Mouse (Mus musculus): ENCODE results near the gene Cldn12.

The Cldn12 gene

DNA sequence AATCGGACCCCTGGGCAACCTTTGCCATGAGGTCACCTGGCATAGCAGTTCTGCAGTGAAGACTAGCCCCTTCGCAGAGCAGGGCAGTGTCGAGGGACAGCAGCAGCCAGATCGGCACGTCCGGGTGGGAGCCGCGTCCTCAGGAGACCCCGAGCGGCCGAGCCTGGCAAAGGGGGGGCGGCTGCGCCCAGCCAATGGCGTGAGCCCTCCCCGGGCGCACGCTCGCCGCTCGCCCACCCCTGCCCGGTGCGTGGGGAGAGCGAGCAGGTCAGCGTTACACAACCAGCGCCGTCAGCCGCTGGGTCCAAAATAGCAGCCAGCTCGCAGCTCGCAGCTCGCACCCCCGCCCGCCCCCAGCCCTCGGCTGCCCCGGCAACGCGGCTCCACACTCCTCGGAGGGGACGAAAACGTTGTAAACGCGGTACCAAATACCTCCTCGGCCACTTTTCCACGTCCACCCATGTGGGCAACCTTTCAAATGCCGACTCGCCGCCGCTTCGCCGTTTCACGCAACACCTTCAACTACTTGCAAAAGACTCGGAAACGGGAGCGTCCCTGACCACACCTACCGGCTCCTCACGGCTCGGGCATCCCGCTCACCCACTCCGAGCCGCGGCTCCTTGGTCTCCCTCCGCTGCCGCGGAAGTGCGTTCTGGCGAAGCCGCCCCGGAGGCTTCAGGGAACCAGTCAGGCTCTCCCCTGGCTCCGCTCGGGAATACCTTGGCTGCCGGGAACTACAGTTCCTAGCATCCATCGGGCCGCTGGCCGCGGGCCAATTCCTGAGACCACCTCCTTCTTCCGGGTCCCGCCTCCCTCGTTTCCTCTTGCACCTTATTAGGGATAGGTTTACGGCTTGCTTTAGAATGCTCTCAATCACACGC, at the start of gene Cldn12:
Gene Cldn12 (minus strand): TSS at position 763 of the 881 bp plus-strand sequence.
- DNase-seq (ENCODE audit: low spot score): peak; percentile 42

DNA sequence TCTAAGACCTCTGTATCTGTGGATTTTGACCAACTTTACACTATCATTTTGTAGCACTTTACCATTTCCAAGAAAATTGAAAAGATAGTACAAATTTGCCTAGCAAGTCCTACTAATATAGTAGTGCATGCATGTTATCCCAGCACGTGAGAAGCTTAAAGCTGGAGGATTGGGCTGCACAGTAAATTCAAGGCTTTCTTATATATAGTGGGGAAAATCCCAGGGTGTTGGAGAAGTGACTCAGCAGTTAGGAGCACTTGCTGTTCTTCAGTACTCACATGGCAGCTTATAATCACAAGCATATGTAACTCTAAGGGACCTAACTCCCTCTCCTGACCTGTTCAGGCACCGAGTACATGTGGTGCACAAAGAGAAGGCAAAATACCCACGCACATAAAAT, 47.7 kb upstream of the Cldn12 start:
- DNase-seq (ENCODE audit: low spot score): no peak

DNA sequence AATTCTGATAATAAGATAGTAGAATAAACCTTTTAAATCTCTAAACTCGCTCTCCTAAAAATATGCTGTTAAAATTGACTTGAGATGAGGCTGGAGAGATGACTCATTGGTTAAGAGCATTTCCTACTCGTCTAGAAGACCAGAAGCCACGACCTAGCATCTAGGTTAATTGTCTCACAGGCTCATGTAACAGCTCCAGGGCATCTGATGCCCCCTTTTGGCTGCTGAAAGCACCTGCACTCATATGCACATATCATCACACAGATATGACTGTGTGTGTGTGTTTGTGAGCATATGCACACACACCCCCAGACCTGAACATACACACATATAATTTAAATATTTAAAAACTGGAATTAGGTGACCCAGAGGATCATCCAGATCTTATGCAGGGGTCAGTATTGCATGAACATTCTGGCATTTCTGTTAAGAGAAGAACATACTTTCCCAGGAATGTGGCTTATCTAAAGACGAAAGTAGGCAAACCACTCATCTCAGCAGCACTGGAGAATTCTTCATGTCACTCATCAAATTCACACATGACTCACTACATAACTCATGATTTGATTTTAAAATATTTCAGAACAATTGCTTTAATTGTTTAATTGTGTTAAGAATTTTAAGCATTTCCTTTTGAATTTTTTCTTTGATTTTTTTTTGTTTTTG, 46.4 kb upstream of the Cldn12 start:
- no peak for DNase-seq (ENCODE audit: low spot score)

DNA sequence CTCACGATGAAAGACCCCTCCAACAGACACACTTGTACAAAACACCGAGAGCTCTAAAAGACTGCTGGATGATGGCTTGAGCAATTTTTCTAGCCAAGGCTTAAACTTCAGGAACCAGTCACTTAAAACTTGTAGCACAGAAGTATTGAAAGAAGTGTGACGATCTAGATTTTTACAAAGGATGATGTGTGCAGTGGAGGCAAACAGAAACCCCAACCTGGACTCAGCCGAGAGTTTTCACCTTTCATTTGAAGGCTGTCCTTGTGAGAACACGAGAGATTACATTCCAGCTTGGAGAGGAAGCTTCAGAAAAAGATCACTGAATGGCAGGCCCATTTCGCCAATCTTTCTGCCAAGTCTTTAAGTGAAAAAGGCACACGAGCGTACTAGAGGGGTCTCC, 45.0 kb upstream of the Cldn12 start:
- no peak for DNase-seq (ENCODE audit: low spot score)

DNA sequence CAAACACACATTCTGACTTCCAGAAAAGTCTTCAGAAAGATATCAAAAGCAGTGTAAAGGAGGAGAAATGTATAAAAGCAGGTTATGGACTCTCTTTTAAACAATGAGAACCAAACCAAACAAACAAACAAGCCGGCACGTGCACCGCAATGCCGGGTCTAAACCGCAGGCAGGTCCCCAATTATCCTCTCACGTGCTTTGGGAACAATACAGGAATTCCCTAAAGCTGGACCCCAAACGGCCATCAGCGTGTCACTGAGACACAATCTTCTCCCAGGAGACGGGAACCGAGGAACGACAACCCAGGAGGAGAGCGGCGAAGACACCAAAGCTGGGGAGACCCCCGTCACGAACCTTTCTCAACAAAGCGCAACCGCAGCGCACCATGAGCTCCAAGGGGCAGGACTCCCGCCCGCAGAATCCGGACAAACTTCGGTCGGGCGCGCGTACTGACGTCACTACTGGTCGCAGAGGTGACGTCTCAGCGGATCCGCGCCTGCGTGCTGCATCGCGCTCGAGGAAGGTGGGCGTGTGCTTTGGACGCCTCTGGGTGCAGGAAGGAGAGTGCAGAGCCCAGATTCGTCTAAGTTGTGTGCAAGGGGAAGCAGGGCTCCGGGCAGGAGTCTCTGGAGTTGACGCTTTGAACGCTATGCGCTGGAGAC, 44.5 kb upstream of the Cldn12 start, which contains the start of gene Gtpbp10:
Gene Gtpbp10 (minus strand): TSS at position 460 of the 662 bp plus-strand sequence.
- peak; percentile 91 for DNase-seq (ENCODE audit: low spot score)

DNA sequence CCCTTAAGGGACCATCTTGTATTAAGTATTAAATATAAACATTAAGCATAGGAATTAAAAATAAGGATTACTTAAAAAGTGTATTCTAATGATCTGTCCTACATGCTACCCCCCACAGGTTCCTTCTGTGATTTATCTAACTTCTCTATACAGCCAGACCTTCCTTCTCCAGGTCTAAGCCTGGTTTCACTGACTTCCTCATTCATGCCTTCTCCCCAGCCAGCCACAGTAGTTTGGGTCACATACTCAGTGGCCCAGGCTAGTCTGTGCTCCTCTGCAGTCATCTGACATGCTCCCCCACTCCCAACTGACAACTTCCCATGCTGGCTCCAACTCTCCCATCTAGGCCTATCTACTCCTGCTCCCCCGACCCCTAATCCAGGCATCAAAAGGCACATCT, 36.4 kb upstream of the Cldn12 start:
- DNase-seq (ENCODE audit: low spot score): no peak

DNA sequence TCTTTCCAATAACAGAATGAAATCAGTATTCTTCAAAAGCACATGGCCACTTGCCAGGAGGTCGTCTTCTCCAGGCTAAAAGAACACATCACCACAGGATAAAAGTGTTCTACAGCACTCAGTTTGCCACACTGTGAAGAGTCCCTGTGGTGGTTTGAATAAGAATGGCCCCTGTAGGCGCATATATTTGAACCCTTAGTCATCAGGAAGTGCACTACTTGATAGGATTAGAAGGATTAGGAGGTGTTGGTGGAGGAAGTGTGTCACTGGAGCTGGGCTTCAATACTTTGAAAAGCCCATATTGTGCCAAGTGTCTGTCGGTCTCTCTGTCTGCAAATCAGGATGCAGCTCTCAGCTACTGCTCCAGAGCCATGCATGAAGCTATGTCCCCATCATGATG, 25.6 kb upstream of the Cldn12 start:
- DNase-seq (ENCODE audit: low spot score): no peak

DNA sequence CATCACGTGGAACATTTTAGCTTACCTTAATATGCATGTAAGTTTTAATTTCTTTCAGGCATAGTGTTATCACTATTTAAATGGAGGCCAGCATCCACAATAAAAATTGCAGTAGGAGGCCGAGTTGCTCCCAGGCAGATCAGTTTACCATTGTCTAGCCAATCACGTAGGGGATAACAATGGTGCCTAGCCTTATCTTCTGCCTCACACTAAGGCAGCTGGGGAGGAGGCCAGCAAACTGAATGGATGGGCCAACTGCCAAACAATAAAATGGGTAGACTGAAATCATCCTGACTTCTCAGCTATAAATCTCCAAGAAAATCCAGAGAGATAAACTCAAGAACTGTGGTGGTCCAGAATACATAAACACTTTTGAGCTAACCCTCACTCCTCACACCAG, 25.0 kb upstream of the Cldn12 start:
- DNase-seq (ENCODE audit: low spot score): no peak

DNA sequence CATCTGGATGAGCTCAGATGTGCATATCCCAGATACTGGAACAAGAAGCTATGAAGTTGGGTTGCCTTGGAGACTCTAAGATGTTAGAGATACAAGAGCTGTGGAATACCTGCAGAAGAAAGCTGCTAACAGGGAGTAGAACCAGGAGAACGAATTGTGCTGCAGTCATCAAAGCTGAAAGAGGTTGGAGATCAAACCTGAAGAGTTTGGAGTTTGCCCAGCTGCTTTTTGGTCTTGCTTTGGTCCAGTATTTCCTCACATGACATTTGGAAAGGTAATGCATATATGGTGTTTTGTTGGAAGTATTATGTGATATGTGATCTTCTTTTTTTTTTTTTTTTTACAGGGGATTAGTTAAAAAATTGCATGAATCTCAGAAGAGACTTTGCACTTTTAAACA, 21.4 kb upstream of the Cldn12 start:
- no peak for DNase-seq (ENCODE audit: low spot score)

DNA sequence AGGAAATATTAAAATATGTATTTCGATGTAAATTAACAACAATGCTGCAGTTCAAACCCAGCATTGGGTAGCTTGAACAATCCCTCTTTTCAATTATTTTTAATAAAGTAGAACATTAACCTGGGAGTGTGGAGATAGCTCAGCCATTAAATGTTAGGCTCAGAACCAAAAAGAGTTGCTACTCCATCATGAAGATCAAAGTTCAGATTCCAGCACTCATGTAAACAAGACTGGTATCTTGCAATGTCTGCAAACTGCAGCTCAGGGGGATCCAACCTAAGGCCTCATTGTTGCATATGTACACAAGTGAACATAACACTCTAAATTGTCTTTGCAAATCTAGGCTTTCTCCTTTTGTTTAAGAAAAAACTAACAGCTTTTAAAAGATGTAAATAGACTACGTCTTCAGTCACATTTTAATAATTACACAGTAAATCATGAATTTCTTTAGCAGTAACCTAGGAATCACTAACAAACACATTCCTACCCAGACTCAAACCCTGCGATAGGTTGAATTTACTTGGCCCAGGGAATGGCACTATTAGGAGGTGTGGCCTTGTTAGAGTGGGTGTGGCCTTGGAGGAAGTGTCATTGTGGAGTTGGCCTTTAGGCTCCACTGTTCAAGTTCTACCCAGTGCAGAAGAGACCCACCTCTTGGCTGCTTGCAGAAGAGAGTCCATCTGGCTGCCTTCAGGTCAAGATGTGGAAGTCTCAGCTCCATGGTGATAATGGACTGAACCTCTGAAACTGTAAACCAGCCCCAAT, 19.1 kb upstream of the Cldn12 start:
- DNase-seq (ENCODE audit: low spot score): no peak

DNA sequence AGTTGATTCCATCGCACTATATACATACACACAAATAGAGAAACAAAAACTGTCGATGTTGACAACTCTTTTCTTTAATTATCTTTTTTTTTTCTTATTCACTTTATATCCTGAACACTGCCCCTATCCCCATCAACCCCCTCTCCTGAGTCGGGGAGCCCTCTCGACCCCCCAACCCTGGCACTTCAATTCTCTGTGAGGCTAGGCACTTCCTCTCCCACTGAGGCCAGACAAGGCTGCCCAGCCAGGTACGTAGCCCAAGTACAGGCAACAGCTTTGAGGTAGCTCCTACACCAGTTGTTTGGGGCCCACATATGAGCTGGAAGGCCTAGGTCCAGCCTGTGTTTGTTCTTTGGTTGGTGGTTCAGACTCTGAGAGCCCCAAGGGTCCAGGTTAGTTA, 653 bp upstream of the Cldn12 start:
- DNase-seq (ENCODE audit: low spot score): no peak

DNA sequence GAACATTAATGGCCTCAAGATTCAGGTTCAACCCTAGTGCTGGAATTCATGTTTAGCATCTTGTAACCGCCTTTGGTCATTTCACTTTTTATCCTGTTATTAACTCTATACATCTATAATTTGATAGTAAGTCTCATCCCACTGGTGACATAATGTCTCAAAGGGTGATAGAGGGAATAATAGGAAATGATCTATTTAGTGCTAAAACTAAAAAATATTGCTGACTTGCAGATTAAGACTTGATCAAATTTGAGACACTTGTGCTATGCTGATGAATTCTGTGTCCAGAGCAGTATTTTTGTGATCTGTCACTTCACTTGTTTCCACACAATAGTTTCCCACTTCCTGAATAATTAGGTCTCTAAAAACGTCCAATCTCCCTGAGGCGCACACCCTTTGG, 3.4 kb downstream of the Cldn12 start:
- DNase-seq (ENCODE audit: low spot score): no peak

DNA sequence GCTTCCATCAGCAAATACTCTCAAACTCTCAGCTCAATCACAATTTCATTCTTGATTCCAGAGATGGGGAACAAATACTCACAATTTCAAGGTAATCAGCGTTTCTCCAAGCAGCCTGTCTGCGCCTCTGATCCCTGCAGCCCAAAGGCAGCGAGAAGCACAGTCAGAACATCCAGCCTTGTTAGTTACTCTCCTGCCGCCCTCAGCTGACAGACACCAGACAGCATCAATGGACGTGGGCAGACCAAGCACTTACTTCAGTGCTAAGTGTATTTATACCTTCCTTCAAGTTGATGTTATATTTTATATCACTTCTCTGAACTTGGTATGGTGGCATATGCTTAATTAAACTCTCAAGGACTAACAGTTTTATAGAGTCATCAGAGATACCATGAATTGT, 3.8 kb downstream of the Cldn12 start:
- no peak for DNase-seq (ENCODE audit: low spot score)

DNA sequence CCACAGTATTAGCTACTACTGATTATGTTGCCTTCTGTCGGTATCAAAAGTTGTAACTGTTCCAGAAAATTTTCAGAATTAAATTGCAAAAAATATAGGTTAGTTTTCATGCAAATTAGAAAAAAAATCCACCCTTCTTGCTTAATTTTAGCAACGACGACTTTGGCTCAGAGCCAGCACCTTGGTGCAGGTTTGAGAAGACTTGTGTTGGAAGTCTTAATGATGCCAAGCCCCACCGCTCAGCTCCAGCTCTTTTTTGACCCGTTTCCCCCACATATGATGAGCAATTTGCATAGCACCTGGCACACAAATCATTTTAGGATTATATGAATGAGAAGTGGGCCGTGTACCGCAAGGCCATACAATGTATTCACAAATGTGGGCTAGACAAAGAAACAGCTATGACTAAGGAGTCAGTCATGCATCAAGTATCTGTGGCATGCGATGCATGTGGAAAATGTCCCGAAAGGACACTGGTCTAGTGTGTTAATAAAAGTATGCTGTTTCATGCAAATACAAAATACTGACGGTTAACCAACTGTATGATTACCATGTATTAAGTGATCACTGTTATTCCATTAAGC, 4.4 kb downstream of the Cldn12 start:
- DNase-seq (ENCODE audit: low spot score): no peak

DNA sequence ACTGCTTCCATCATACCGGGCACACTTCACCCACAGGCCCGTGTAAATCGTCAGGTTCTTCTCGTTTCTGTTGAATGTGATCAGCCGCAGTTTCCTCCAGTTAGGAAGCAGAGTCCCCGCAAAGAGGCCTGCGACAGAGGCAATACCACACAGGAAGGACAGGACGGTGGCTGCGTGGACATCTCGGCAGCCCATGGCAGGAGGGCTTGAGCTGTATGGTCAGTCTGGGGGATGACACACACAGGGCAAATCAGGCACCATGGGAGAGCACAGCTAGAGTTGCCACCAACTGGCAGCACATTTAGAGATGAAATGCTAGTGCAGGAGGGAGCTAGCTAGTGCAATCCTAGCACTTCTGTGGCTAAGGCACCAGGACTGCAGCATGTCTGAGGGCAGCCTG, 6.5 kb downstream of the Cldn12 start:
- DNase-seq (ENCODE audit: low spot score): no peak

DNA sequence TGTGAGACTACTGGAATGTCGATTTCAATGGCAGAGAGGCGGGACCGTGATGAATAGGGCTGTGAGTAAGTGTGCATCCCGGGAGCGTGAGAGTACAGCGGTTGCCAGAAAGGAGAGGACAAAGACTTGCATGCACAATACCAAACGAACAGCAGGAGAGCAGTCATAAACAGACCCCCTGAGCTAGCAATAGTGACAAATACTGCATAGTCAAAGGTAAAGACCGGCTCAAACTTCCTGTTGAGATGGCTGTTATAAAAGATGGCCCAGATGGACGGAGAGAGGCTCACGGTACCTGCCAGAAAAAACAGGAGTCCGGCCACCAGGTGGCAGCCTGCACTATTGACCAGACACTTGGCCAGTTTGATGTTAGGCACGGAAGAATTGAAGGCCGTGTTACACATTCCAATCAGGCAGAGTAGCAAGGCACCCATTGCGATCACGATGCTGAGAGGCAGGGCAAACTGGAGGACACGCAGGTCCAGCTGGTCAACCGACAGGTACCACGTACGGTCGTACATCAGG, 7.0 kb downstream of the Cldn12 start:
- DNase-seq (ENCODE audit: low spot score): no peak

DNA sequence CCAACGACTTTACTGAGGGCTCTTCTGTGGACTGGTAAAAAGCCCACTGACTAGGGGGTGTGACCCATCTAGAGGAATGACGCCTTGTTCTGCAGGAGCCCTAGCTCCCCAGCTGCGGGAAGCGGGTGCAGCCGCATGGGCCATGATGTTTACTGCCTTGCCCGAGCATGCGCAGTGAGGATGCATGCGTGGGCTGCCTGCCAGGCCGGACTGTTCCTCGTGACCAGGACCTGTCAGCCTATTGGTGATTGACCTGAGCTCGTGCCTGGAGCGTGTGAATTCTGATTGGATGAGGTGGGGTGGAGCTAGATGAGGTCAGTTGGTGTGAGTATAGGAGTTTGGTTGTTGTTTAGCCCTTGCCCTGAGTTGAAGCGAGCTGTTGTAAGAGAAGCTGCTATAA, 10.3 kb downstream of the Cldn12 start:
- DNase-seq (ENCODE audit: low spot score): no peak

DNA sequence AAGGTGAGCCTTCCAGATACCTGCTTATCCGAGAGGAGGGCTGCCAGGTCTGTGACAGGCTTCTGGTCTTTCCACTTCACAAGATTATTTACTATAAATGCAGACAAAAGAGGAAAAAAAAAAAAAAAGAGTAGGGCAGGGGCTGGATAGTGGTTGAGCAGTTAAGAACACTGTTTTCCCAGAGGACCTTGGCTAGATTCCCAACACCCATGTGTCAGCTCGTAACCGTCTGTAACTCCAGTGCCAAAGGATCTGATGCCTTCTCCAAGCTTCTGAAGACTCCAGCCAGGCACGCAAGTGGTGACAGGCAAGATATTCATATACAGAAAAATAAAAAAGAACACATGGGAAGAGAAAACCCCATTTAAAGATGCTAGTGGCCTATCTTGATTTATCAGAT, 11.4 kb downstream of the Cldn12 start:
- no peak for DNase-seq (ENCODE audit: low spot score)

DNA sequence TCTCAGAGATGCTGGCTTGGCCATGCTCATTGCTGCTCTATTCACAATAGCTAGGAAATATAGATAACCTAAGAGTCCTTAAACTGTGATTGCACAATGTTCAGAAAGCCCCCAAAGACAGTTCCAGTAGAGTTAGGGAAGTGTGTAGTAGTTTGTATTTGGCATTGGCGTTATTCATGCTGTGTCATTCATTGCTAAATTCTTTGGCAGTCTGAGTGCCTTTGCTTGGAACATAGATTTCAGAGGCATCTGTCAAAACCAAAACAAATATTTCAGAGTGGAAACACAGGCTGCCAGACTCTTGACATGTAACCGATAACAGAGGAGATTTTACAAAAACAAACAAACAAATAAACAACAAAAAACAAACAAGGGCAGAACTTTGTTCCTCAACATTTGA, 13.2 kb downstream of the Cldn12 start:
- DNase-seq (ENCODE audit: low spot score): no peak

DNA sequence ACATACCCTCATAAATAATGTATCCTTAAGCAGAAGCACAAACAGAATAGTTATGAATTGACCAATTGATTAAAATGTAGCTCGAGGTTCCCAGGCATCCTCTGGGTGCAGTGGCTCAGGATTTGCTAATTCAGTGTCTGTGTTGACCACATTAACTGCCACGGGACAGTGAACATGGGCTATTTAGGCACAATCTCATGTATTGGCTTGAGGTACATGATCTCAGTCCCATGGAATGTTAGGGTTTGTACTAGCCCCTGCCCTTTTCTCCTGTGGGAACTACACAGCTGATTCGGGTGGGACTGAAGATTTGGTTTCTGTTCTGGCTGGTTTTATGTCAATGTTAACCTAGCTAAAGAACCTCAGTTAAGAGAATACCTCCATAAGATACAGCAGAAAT, 18.4 kb downstream of the Cldn12 start:
- no peak for DNase-seq (ENCODE audit: low spot score)

DNA sequence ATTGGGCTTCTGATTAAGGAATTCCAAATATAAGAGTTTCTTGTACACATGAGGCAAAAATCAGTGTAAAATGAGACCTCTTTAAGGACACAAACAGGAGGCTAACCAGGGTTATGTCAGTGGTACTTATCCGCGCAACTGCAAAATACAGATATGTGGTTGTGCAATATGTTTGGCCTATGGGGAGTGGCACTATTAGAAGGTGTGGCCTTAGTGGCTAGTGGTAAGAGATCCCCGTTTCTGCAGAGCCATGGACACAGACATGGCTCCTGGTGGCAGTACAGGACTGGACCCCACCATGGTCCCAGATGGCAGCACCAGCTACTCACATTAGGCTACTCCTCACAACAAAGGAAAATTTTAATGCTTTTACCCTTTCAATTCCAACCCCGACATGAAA, 19.7 kb downstream of the Cldn12 start:
- DNase-seq (ENCODE audit: low spot score): no peak
